Mouse (Mus musculus) intestine, embryonic 16.5 days (tissue): Measurements from ENCODE around the gene Nav2. TPM values are rescaled to one million over a fixed set of nuclear protein-coding genes. Genes with fewer than 3 reads are reported as not detected.

Experiments used
- ATAC-seq: fragments of 200-750 bp; cut with Nextera tagmentation; 2 replicates; pipeline ENCODE4 v1.8.0; 2017; ENCODE audit warnings: moderate TSS enrichment, moderate library complexity
- H3K27ac ChIP-seq: fragments of 300-500 bp; sonication (generic); 2 replicates; pipeline ENCODE4 v1.5.1; 2014; ENCODE audit warnings: mild to moderate bottlenecking, low read length
- H3K27me3 ChIP-seq: fragments of 300-500 bp; sonication (generic); replicated peaks from 2 replicates; pipeline ENCODE4 v1.6.1; 2014; ENCODE audit warnings: low read length, control low read depth, mixed read lengths; ENCODE audit not compliant: control insufficient read depth, insufficient read depth
- H3K36me3 ChIP-seq: fragments of 300-500 bp; sonication (generic); 2 replicates; pipeline ENCODE4 v1.6.1; 2014; ENCODE audit warnings: low read length, control low read depth; ENCODE audit not compliant: control insufficient read depth, insufficient read depth
- H3K4me1 ChIP-seq: fragments of 300-500 bp; sonication (generic); 2 replicates; pipeline ENCODE4 v1.6.1; 2014; ENCODE audit warnings: low read length, control low read depth, mixed read lengths; ENCODE audit not compliant: control insufficient read depth, insufficient read depth
- H3K4me2 ChIP-seq: fragments of 300-500 bp; sonication (generic); 2 replicates; pipeline ENCODE4 v1.6.1; 2014; ENCODE audit warnings: low read depth, low read length, control low read depth
- H3K4me3 ChIP-seq: fragments of 300-500 bp; sonication (generic); 2 replicates; pipeline ENCODE4 v1.5.1; 2014; ENCODE audit warnings: mild to moderate bottlenecking, low read length
- H3K9ac ChIP-seq: fragments of 300-500 bp; sonication (generic); 2 replicates; pipeline ENCODE4 v1.6.1; 2014; ENCODE audit warnings: low read depth, low read length
- H3K9me3 ChIP-seq: fragments of 300-500 bp; sonication (generic); 2 replicates; pipeline ENCODE4 v1.6.1; 2016; ENCODE audit warnings: low read length, control low read depth; ENCODE audit not compliant: control insufficient read depth
- WGBS: fragments of 180-500 bp; shearing (Covaris S2); extraction: QIAGEN DNeasy Blood & Tissue Kit; methylation state at CpG from one replicate; pipeline ENCODE4 v1.1.7; 2014; 5-methylcytosine and 5-hydroxymethylcytosine counted together
- polyA plus RNA-seq: library from polyadenylated mRNA; unstranded; fragments of >200 nt; fragmentation: Nextera tagmentation; extraction: Ambion mirVana; gene quantifications from 2 replicates; pipeline ENCODE4 v1.2.1, GENCODE M21; 2015

Gene Nav2
- polyA plus RNA-seq, 1 experiment from 2014 or later = 15.3 TPM

- Histone ChIP-seq H3K36me3 (no peaks in the 10 kb centered on the region), H3K9ac (no peak overlapping the region), H3K27me3 (peaks cover 4% of the 10 kb centered on the region; the same call in 1 of the 2 replicates), H3K4me1 (peaks cover 16% of the 10 kb centered on the region; the same call in 1 of the 2 replicates), H3K4me2 (no peak overlapping the region), H3K27ac (no peak overlapping the region), H3K9me3 (no peaks in the 10 kb centered on the region), H3K4me3 (no peak overlapping the region)
- ATAC-seq = no peak
- WGBS = 90% methylated on average over 7 of the region's 7 CpGs
These were observed 343.9 kb downstream of the Nav2 start for GRCm38 (mm10) chr7:49252444-49252843.

GRCm38 (mm10) chr7:49252902-49253301, 344.4 kb downstream of the Nav2 start:
- no peak overlapping the region for H3K9ac ChIP-seq
- H3K36me3 ChIP-seq = no peaks in the 10 kb centered on the region
- no peak overlapping the region for H3K4me3 ChIP-seq
- no peak for ATAC-seq
- H3K27me3 ChIP-seq = peaks cover 4% of the 10 kb centered on the region; the same call in 1 of the 2 replicates
- WGBS = 78% methylated on average over 6 of the region's 6 CpGs
- no peaks in the 10 kb centered on the region for H3K9me3 ChIP-seq
- no peak overlapping the region for H3K27ac ChIP-seq
- peaks cover 16% of the 10 kb centered on the region; the same call in 1 of the 2 replicates for H3K4me1 ChIP-seq
- no peak overlapping the region for H3K4me2 ChIP-seq

- WGBS = 92% methylated on average over 5 of the region's 5 CpGs
- Histone ChIP-seq H3K4me3 (no peak overlapping the region), H3K27me3 (no peaks in the 10 kb centered on the region), H3K9me3 (no peaks in the 10 kb centered on the region), H3K36me3 (no peaks in the 10 kb centered on the region), H3K27ac (no peak overlapping the region), H3K4me2 (no peak overlapping the region), H3K9ac (no peak overlapping the region), H3K4me1 (no peaks in the 10 kb centered on the region)
- ATAC-seq = no peak
These were observed 346.5 kb downstream of the Nav2 start for GRCm38 (mm10) chr7:49255053-49255452.

- Histone ChIP-seq H3K4me2 (no peak overlapping the region), H3K36me3 (no peaks in the 10 kb centered on the region), H3K4me3 (no peak overlapping the region), H3K9ac (no peak overlapping the region), H3K27me3 (no peaks in the 10 kb centered on the region), H3K4me1 (no peaks in the 10 kb centered on the region), H3K27ac (no peak overlapping the region), H3K9me3 (no peaks in the 10 kb centered on the region)
- ATAC-seq = no peak
- 72% methylated on average over 13 of the region's 13 CpGs for WGBS
These were observed 348.9 kb downstream of the Nav2 start for GRCm38 (mm10) chr7:49257234-49257906.

- H3K4me1 ChIP-seq = no peaks in the 10 kb centered on the region
- no peak overlapping the region for H3K27ac ChIP-seq
- H3K9ac ChIP-seq = no peak overlapping the region
- no peak for ATAC-seq
- no peaks in the 10 kb centered on the region for H3K36me3 ChIP-seq
- H3K4me2 ChIP-seq = no peak overlapping the region
- no peaks in the 10 kb centered on the region for H3K9me3 ChIP-seq
- 81% methylated on average over 6 of the region's 6 CpGs for WGBS
- no peaks in the 10 kb centered on the region for H3K27me3 ChIP-seq
- H3K4me3 ChIP-seq = no peak overlapping the region
These were observed 349.6 kb downstream of the Nav2 start for GRCm38 (mm10) chr7:49258088-49258487.

GRCm38 (mm10) chr7:49261941-49262511, 353.5 kb downstream of the Nav2 start:
- no peak overlapping the region for H3K27ac ChIP-seq
- ATAC-seq = no peak
- no peaks in the 10 kb centered on the region for H3K9me3 ChIP-seq
- H3K9ac ChIP-seq = no peak overlapping the region
- H3K36me3 ChIP-seq = no peaks in the 10 kb centered on the region
- no peak overlapping the region for H3K4me2 ChIP-seq
- no peak overlapping the region for H3K4me3 ChIP-seq
- no peaks in the 10 kb centered on the region for H3K4me1 ChIP-seq
- 70% methylated on average over 13 of the region's 13 CpGs for WGBS
- H3K27me3 ChIP-seq = no peaks in the 10 kb centered on the region

- no peaks in the 10 kb centered on the region for H3K4me1 ChIP-seq
- 68% methylated on average over 6 of the region's 6 CpGs for WGBS
These were observed 357.9 kb downstream of the Nav2 start for GRCm38 (mm10) chr7:49266422-49266821.

GRCm38 (mm10) chr7:49267621-49268325, 359.3 kb downstream of the Nav2 start:
- ATAC-seq = no peak
- H3K9me3 ChIP-seq = no peaks in the 10 kb centered on the region
- 86% methylated on average over 12 of the region's 12 CpGs for WGBS

More at GRCm38 (mm10) chr7:49266422-49266821, 357.9 kb downstream of the Nav2 start:
- Histone ChIP-seq H3K9me3 (no peaks in the 10 kb centered on the region), H3K36me3 (no peaks in the 10 kb centered on the region), H3K9ac (no peak overlapping the region), H3K27ac (no peak overlapping the region), H3K27me3 (no peaks in the 10 kb centered on the region), H3K4me2 (no peak overlapping the region), H3K4me3 (no peak overlapping the region)
- no peak for ATAC-seq

GRCm38 (mm10) chr7:49268401-49268921, 359.9 kb downstream of the Nav2 start:
- no peaks in the 10 kb centered on the region for H3K36me3 ChIP-seq
- no peak overlapping the region for H3K4me3 ChIP-seq
- no peak overlapping the region for H3K27ac ChIP-seq
- 0 out of 2 replicates have a peak, but pooled peaks cover 6% of the 10 kb centered on the region for H3K4me1 ChIP-seq
- no peak overlapping the region for H3K4me2 ChIP-seq
- no peaks in the 10 kb centered on the region for H3K27me3 ChIP-seq
- 83% methylated on average over 9 of the region's 9 CpGs for WGBS
- H3K9ac ChIP-seq = no peak overlapping the region
- no peaks in the 10 kb centered on the region for H3K9me3 ChIP-seq
- no peak for ATAC-seq

More at GRCm38 (mm10) chr7:49267621-49268325, 359.3 kb downstream of the Nav2 start:
- Histone ChIP-seq H3K27me3 (no peaks in the 10 kb centered on the region), H3K36me3 (no peaks in the 10 kb centered on the region), H3K27ac (no peak overlapping the region), H3K4me2 (no peak overlapping the region), H3K9ac (no peak overlapping the region), H3K4me1 (0 out of 2 replicates have a peak, but pooled peaks cover 2% of the 10 kb centered on the region), H3K4me3 (no peak overlapping the region)
